Comparison of ENCODE assay signal across 28 mouse cellular contexts in the genomic region with DNA sequence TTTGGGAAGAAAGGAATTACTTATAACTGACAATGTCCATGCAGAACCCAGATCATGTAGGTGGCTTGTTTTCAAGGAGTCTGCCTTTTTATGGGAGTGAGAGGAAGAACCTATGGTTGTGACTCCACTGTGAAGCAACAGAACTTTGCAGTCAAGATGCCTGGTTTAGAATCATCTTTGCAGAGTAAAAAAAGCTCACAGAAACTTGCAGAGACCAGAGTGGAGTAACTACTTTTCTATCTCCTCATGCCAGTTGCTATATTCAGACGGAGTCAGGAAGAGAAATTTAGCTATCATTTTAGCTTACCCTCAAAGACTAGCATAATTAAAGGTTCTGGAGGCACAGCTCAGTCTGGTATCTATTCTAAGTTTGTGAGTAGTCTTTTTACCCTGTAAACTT.
DNase-seq lines count a peak whose midpoint lies in the region; ATAC-seq lines count a peak whose summit lies in the region.
"Had no signal": no experiment of that assay in that cellular context is flagged by ENCODE, and none has a peak within 500 bp of the region (broad histone marks: within the 10 kb centered on the region; RNA-seq: fewer than 3 reads in every experiment).

No protein-coding gene starts in this region.

- no peaks in the 10 kb centered on the region for H3K4me1 ChIP-seq in limb, embryonic 10.5 days
- H3K4me1 ChIP-seq: embryonic facial prominence, embryonic 13.5 days; embryonic facial prominence, embryonic 15.5 days; forebrain, embryonic 10.5 days; forebrain, embryonic 12.5 days had no signal

- 90% methylated on average over 1 of the region's 1 CpGs for WGBS in limb, embryonic 10.5 days

- peaks cover 12% of the 10 kb centered on the region; the same call in 1 of the 2 replicates for H3K36me3 ChIP-seq in limb, embryonic 10.5 days
- H3K36me3 ChIP-seq: G1E had no signal

- no peaks in the 10 kb centered on the region for H3K9me3 ChIP-seq in limb, embryonic 10.5 days (replicated peaks)
- H3K9me3 ChIP-seq: embryonic facial prominence, embryonic 13.5 days; embryonic facial prominence, embryonic 15.5 days; forebrain, embryonic 10.5 days; forebrain, embryonic 12.5 days; G1E had no signal

- peak; percentile 86 for ATAC-seq in frontal cortex, adult (ENCODE audit: low TSS enrichment)
- ATAC-seq: activated CD4-positive, CD25-positive, alpha-beta regulatory T cell, adult 4 months; CD4-positive, CD25-positive, alpha-beta regulatory T cell, adult 4 months; forebrain, embryonic 14.5 days; forebrain, embryonic 16.5 days; Patski had no signal

- DNase-seq in frontal cortex, postnatal 25 days (ENCODE audit: low spot score in 2 of 2) = no peak
- DNase-seq in right cerebral cortex, adult 18-20 months = peak; percentile 7
- DNase-seq in right cerebral cortex, postnatal 4 days = no peak
- DNase-seq in limb, embryonic 10.5 days (ENCODE audit: low spot score) = no peak
- DNase-seq: adrenal gland, adult 8-10 months; adrenal gland, postnatal 14 days; adrenal gland, postnatal 36 days; B cell, adult 2 months; cerebellum, adult 11 months; cerebellum, adult 18-20 months; cerebellum, adult 8-10 months; cerebellum, adult 9-11 months; cerebellum, postnatal 14 days; cerebellum, postnatal 36 days; embryo, embryonic 11 days had no signal

- no peaks in the 10 kb centered on the region for H3K27me3 ChIP-seq in limb, embryonic 10.5 days (ENCODE audit: low read depth, poor library complexity, severe bottlenecking)
- H3K27me3 ChIP-seq: CH12.LX; embryonic facial prominence, embryonic 13.5 days; embryonic facial prominence, embryonic 15.5 days; forebrain, embryonic 12.5 days; Patski had no signal

- no peak overlapping the region for H3K27ac ChIP-seq in limb, embryonic 10.5 days
- H3K27ac ChIP-seq: embryonic facial prominence, embryonic 13.5 days; embryonic facial prominence, embryonic 15.5 days; forebrain, embryonic 10.5 days; forebrain, embryonic 12.5 days had no signal

- H3K4me3 ChIP-seq in limb, embryonic 10.5 days = no peak overlapping the region
- H3K4me3 ChIP-seq: embryonic facial prominence, embryonic 13.5 days; embryonic facial prominence, embryonic 15.5 days; erythroblast, embryonic 14.5 days; forebrain, embryonic 10.5 days; forebrain, embryonic 12.5 days had no signal
